Mouse (Mus musculus): ENCODE results near the gene Grk4.

DNA sequence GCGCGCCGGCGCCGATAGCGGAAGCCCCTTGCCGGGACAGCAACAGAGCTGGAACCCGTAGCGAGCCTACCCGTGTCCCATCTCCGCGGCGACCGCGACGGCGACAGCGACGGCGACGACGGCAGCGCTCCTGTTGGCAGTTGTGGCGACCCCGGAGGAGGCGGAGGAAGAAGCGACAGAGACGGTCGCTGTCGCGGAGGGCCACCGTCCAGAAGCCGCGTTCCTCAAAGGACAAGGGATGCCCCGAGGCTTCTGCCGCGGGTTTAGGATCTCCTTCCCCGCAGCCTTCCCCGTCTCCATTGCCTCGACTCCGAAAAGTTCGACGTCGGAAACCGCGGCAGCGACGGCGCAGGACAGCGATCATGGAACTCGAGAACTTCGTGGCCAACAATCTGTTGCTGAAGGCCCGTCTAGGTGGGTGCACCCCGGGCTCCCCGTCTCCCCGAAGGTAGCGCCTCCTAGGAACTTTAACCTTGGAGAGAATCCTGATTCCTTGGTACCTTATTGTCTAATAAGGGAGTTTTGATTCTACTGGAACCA, 482 bp downstream of the Grk4 start:
- TF ChIP-seq POLR2A (IDR thresholded peaks at IDR 0.05; ENCODE audit: borderline replicate concordance, control insufficient read depth, low read depth, low read length): no peak
- TF ChIP-seq CTCF (IDR thresholded peaks at IDR 0.05; ENCODE audit: control insufficient read depth, insufficient read depth, low read length): no peak
